Mouse (Mus musculus) left cerebral cortex, postnatal 14 days (tissue): ENCODE measurements around the gene Olfr1145. TPM values are rescaled to one million over a fixed set of nuclear protein-coding genes. Genes with fewer than 3 reads are reported as not detected.
A peak's percentile ranks its signal among the peaks of the same experiment; 100 is the strongest.

Experiments
- DNase-seq, 2 experiments: peaks; one replicate each; pipeline ENCODE4 v3.0.0; 2021 to 2022; ENCODE audit warnings: low spot score in 2 of 2, mixed read lengths in 1 of 2
- intact Hi-C: fragments of 180-260 bp; cut with DNase I; formaldehyde crosslinking; loops from one replicate; pipeline ENCODE4 v1.15.1; 2025
- long read RNA-seq, 2 experiments: library from polyadenylated mRNA; stranded (forward); transcript quantifications; one replicate each; pipeline ENCODE4 v2.0.0; 2021
- total RNA-seq, 2 experiments: library from RNA; stranded (reverse); gene quantifications; 2 replicates each; pipeline ENCODE4 v1.2.3; 2021

The Olfr1145 gene
- total RNA-seq: not detected
- long read RNA-seq, experiment 1: 0 reads
- long read RNA-seq, experiment 2: 0 reads

- intact Hi-C loops: no loop called here
- no peak for DNase-seq
Observed at GRCm38 (mm10) chr2:87809522-87809921, at the start of gene Olfr1145. Gene Olfr1145, plus strand, starts transcription at chr2:87809822.

GRCm38 (mm10) chr2:87776143-87776542, 33.5 kb upstream of the Olfr1145 start:
- peak in 1 of 2 experiments; percentile 1 for DNase-seq
- intact Hi-C loops: no loop called here

- DNase-seq: no peak
- intact Hi-C loops: no loop called here
Observed at GRCm38 (mm10) chr2:87779183-87779582, 30.4 kb upstream of the Olfr1145 start, which contains the start of gene Olfr152. Gene Olfr152, plus strand, starts transcription at chr2:87779483.

GRCm38 (mm10) chr2:87800292-87800691, 9.3 kb upstream of the Olfr1145 start, which contains the start of gene Olfr1143:
Gene Olfr1143, plus strand, starts transcription at chr2:87800592.
- intact Hi-C loops: no loop called here
- no peak for DNase-seq

- intact Hi-C loops: no loop called here
- no peak for DNase-seq
Observed at GRCm38 (mm10) chr2:87830233-87830632, 20.6 kb downstream of the Olfr1145 start, which contains the start of gene Olfr1148. Gene Olfr1148, plus strand, starts transcription at chr2:87830533.

- intact Hi-C loops: no loop called here
- DNase-seq: no peak
Observed at GRCm38 (mm10) chr2:87843693-87844092, 34.1 kb downstream of the Olfr1145 start, which contains the start of gene Olfr1150-ps1. Gene Olfr1150-ps1, plus strand, starts transcription at chr2:87843993.

- intact Hi-C loops: no loop called here
- no peak for DNase-seq
Observed at GRCm38 (mm10) chr2:87855562-87855961, 45.9 kb downstream of the Olfr1145 start, which contains the start of gene Olfr1151. Gene Olfr1151, plus strand, starts transcription at chr2:87855862.

Other genes starting within 250 kb of the Olfr1145 start
- gene Olfr1129, start 235.9 kb upstream of the Olfr1145 start, total RNA-seq: not detected
- gene Olfr1130, start 203.6 kb upstream of the Olfr1145 start, total RNA-seq: not detected
- not detected for gene Olfr1131, start 182.7 kb upstream of the Olfr1145 start, total RNA-seq
- gene Olfr1132, start 172.3 kb upstream of the Olfr1145 start, total RNA-seq: not detected
- gene Olfr1133, start 162.4 kb upstream of the Olfr1145 start, total RNA-seq: not detected
- not detected for gene Olfr1134, start 151.4 kb upstream of the Olfr1145 start, total RNA-seq
- not detected for gene Olfr1135, start 136.2 kb upstream of the Olfr1145 start, total RNA-seq
- gene Olfr1136, start 115.9 kb upstream of the Olfr1145 start, total RNA-seq: not detected
- not detected for gene Olfr1137, start 96.6 kb upstream of the Olfr1145 start, total RNA-seq
- not detected for gene Olfr1138, start 69.8 kb upstream of the Olfr1145 start, total RNA-seq
- gene Olfr1140, start 66.1 kb upstream of the Olfr1145 start, total RNA-seq: not detected
- not detected for gene Olfr1141, start 55.8 kb upstream of the Olfr1145 start, total RNA-seq
- not detected for gene Olfr152, start 30.3 kb upstream of the Olfr1145 start, total RNA-seq
- not detected for gene Olfr1143, start 9.2 kb upstream of the Olfr1145 start, total RNA-seq
- gene Olfr1148, start 20.7 kb downstream of the Olfr1145 start, total RNA-seq: not detected
- gene Olfr1150-ps1, start 34.2 kb downstream of the Olfr1145 start, total RNA-seq: not detected
- not detected for gene Olfr1151, start 46.0 kb downstream of the Olfr1145 start, total RNA-seq
- gene Olfr1152, start 56.7 kb downstream of the Olfr1145 start, total RNA-seq: not detected
- not detected for gene Olfr1153, start 85.1 kb downstream of the Olfr1145 start, total RNA-seq
- gene Olfr1154, start 95.3 kb downstream of the Olfr1145 start, total RNA-seq: not detected
- not detected for gene Olfr1155, start 135.3 kb downstream of the Olfr1145 start, total RNA-seq
- not detected for gene Olfr1156, start 143.3 kb downstream of the Olfr1145 start, total RNA-seq
- gene Olfr1157, start 158.5 kb downstream of the Olfr1145 start, total RNA-seq: not detected
- not detected for gene Olfr74, start 164.8 kb downstream of the Olfr1145 start, total RNA-seq
- not detected for gene Olfr1158, start 180.3 kb downstream of the Olfr1145 start, total RNA-seq
- not detected for gene Olfr1160, start 198.4 kb downstream of the Olfr1145 start, total RNA-seq
- not detected for gene Olfr1161, start 213.0 kb downstream of the Olfr1145 start, total RNA-seq
- not detected for gene Olfr73, start 227.9 kb downstream of the Olfr1145 start, total RNA-seq
- not detected for gene Olfr1162, start 241.3 kb downstream of the Olfr1145 start, total RNA-seq